Mouse (Mus musculus) hindbrain, embryonic 16.5 days (tissue): Measurements from ENCODE around the gene Chchd3. TPM values are rescaled to one million over a fixed set of nuclear protein-coding genes. Genes with fewer than 3 reads are reported as not detected.

Experiments used
- ATAC-seq: fragments of 200-750 bp; cut with Nextera tagmentation; 2 replicates; pipeline ENCODE4 v1.8.0; 2017; ENCODE audit warnings: moderate TSS enrichment, moderate library complexity
- H3K27ac ChIP-seq: fragments of 300-500 bp; sonication (generic); 2 replicates; pipeline ENCODE4 v1.5.1; 2014; ENCODE audit warnings: low read depth, mild to moderate bottlenecking, control low read depth, low read length, moderate library complexity
- H3K27me3 ChIP-seq: fragments of 300-500 bp; sonication (generic); replicated peaks from 2 replicates; pipeline ENCODE4 v1.6.1; 2014; ENCODE audit warnings: low read length; ENCODE audit not compliant: control insufficient read depth, insufficient read depth
- H3K36me3 ChIP-seq: fragments of 300-500 bp; sonication (generic); 2 replicates; pipeline ENCODE4 v1.6.1; 2014; ENCODE audit warnings: mild to moderate bottlenecking, low read length, moderate library complexity, mixed read lengths; ENCODE audit not compliant: control insufficient read depth, insufficient read depth
- H3K4me1 ChIP-seq: fragments of 300-500 bp; sonication (generic); 2 replicates; pipeline ENCODE4 v1.6.1; 2014; ENCODE audit warnings: low read depth, low read length; ENCODE audit not compliant: control insufficient read depth, insufficient read depth
- H3K4me2 ChIP-seq: fragments of 300-500 bp; sonication (generic); 2 replicates; pipeline ENCODE4 v1.6.1; 2014; ENCODE audit warnings: mild to moderate bottlenecking, low read length, control low read depth, moderate library complexity
- H3K4me3 ChIP-seq: fragments of 300-500 bp; sonication (generic); 2 replicates; pipeline ENCODE4 v1.5.1; 2014; ENCODE audit warnings: mild to moderate bottlenecking, low read length, control low read depth, moderate library complexity
- H3K9ac ChIP-seq: fragments of 300-500 bp; sonication (generic); 2 replicates; pipeline ENCODE4 v1.6.1; 2014; ENCODE audit warnings: low read depth, mild to moderate bottlenecking, control low read depth, low read length, moderate library complexity
- H3K9me3 ChIP-seq: fragments of 300-500 bp; sonication (generic); 2 replicates; pipeline ENCODE4 v1.6.1; 2014; ENCODE audit warnings: mild to moderate bottlenecking, low read length, moderate library complexity; ENCODE audit not compliant: control insufficient read depth
- WGBS: fragments of 180-500 bp; shearing (Covaris S2); extraction: QIAGEN DNeasy Blood & Tissue Kit; methylation state at CpG from one replicate; pipeline ENCODE4 v1.1.7; 2014; 5-methylcytosine and 5-hydroxymethylcytosine counted together
- polyA plus RNA-seq: library from polyadenylated mRNA; unstranded; fragments of >200 nt; fragmentation: Nextera tagmentation; extraction: Ambion mirVana; gene quantifications from 2 replicates; pipeline ENCODE4 v1.2.1, GENCODE M21; 2015

Gene Chchd3
- polyA plus RNA-seq, 1 experiment from 2014 or later, result 124 TPM

DNA sequence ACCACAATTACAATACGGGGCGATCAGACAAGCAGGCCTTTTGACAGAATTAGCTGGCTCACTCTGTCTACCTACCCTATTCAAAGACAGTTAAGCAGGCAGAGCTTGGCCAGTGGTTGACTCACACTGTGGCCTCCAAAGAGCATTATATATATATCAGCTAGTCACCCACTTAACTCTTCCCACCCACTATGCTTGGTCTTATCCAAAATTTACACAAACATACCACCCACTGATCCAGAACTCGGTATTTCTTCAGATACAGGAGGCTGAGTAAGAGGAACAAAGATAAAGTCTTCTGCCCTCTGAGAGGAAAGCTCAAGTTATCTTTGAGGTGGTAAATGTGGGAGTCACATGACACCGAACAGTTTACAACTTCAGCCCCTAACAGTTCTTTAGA lies 4.4 kb downstream of the Chchd3 start:
- 93% methylated on average over 4 of the region's 4 CpGs for WGBS

DNA sequence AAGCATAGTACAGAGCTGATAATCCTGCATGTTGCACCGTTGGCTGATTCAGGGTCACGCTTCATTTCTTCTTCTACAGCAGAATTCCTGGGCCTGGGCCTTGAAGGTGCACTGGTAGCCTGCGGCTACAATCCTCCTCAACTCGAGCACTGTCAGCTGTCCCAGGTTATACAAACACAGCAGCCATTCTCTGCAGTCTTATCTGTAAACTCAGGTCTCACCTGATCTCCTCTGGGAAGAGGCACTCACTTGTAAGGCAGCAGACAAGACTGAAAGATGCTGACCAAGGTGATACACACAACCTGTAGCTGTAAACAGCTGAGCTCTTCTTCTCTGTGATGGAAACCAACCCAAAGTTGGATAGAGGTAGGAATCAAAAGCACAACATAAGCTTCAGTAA lies 5.1 kb downstream of the Chchd3 start:
- no peak for ATAC-seq
- no peak overlapping the region for H3K9ac ChIP-seq
- H3K27me3 ChIP-seq, result no peaks in the 10 kb centered on the region
- no peak overlapping the region for H3K4me3 ChIP-seq
- no peak overlapping the region for H3K4me2 ChIP-seq
- WGBS, result 97% methylated on average over 4 of the region's 4 CpGs
- peaks cover 4% of the 10 kb centered on the region for H3K4me1 ChIP-seq
- H3K27ac ChIP-seq, result no peak overlapping the region
- no peaks in the 10 kb centered on the region for H3K9me3 ChIP-seq
- H3K36me3 ChIP-seq, result no peaks in the 10 kb centered on the region; the same call in 1 of the 2 replicates

More for the DNA sequence above, 4.4 kb downstream of the Chchd3 start:
- Histone ChIP-seq H3K36me3 (no peaks in the 10 kb centered on the region; the same call in 1 of the 2 replicates), H3K27me3 (no peaks in the 10 kb centered on the region), H3K27ac (no peak overlapping the region), H3K4me3 (no peak overlapping the region), H3K4me2 (no peak overlapping the region), H3K9me3 (no peaks in the 10 kb centered on the region), H3K9ac (no peak overlapping the region), H3K4me1 (peaks cover 4% of the 10 kb centered on the region)
- ATAC-seq, result no peak

DNA sequence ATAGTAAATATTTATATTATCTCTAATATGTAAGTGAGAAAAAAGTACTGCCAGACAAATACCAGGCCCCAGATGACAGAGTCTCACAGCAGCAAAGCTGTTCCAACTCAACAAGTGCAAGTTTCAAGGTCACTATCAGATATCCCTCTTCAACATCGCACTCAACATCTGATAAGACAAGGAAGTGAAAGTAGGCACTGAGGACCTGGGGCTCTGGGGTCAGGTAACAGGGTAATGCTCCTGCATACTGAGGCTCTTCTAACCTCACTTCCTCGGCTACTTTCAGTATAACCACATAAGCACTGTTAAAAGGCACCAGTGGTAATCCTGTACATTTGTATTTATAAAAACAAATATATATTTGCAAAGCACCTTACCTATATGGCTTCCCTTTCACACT lies 8.4 kb downstream of the Chchd3 start:
- WGBS, result 86% methylated on average over 2 of the region's 2 CpGs
- Histone ChIP-seq H3K9ac (no peak overlapping the region), H3K27me3 (no peaks in the 10 kb centered on the region), H3K27ac (no peak overlapping the region), H3K4me2 (no peak overlapping the region), H3K36me3 (peaks cover 2% of the 10 kb centered on the region; the same call in 1 of the 2 replicates), H3K9me3 (no peaks in the 10 kb centered on the region), H3K4me3 (no peak overlapping the region), H3K4me1 (no peaks in the 10 kb centered on the region)
- no peak for ATAC-seq

DNA sequence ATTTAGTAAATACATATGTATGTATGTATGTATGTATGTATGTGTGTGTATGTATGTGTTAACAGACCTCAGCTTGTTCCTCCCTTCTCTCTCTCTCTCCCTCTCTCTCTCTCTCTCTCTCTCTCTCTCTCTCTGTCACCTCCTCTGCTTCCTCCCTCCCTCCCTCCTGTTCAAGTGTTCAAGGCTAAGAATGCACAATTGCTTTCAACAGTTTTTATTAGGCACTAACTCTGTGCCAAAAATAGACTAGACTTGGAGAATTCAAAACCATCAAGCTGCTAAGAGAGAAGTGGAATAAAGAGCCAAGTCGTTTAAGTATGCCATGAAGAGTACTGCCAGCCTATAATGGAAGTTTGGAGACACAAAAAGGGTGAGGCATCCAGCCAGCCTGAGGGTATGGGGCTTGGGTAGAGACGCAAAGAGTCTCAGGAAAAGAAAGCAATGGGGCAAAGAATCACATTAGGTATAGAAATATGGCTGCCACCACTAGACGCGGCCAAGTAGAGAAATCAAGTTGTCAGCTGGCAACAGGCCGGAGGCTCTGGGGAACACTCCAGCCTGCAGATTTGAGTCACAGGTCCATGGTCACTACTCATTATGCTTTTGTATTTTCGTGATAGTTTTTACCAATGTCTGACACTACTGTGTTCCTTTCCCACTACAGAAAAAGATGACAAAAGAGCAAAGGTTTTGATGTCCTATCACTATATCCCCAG lies 10.2 kb downstream of the Chchd3 start:
- no peaks in the 10 kb centered on the region for H3K4me1 ChIP-seq
- H3K9ac ChIP-seq, result no peak overlapping the region
- no peak overlapping the region for H3K27ac ChIP-seq
- H3K9me3 ChIP-seq, result no peaks in the 10 kb centered on the region
- ATAC-seq, result 0 out of 2 replicates have a peak, but pooled peaks have one; percentile 30
- no peak overlapping the region for H3K4me3 ChIP-seq
- H3K27me3 ChIP-seq, result no peaks in the 10 kb centered on the region
- peaks cover 2% of the 10 kb centered on the region; the same call in 1 of the 2 replicates for H3K36me3 ChIP-seq
- 84% methylated on average over 6 of the region's 6 CpGs for WGBS
- no peak overlapping the region for H3K4me2 ChIP-seq

DNA sequence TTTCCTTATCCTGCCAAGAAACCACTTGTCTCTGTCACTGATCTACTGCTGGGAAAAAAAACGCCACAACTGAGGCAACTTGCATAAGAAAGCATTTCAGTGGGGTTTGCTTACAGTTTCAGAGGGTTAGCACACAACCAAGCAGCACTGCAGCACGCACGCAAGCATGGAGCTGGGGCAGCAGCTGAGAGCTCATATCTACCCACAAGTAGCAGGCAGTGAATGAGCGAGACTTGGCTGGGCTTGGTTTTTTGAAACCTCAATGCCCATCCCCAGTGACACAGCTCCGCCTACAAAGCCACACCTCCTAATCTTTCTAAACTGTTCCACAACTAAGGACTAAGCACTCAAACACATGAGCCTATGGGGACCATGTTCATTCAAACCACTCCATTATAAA lies 16.6 kb downstream of the Chchd3 start:
- H3K27ac ChIP-seq, result no peak overlapping the region
- H3K27me3 ChIP-seq, result no peaks in the 10 kb centered on the region
- H3K4me2 ChIP-seq, result no peak overlapping the region
- no peaks in the 10 kb centered on the region for H3K4me1 ChIP-seq
- peaks cover 15% of the 10 kb centered on the region for H3K36me3 ChIP-seq
- WGBS, result 88% methylated on average over 5 of the region's 5 CpGs
- no peak for ATAC-seq
- no peak overlapping the region for H3K4me3 ChIP-seq
- H3K9ac ChIP-seq, result no peak overlapping the region
- H3K9me3 ChIP-seq, result no peaks in the 10 kb centered on the region

DNA sequence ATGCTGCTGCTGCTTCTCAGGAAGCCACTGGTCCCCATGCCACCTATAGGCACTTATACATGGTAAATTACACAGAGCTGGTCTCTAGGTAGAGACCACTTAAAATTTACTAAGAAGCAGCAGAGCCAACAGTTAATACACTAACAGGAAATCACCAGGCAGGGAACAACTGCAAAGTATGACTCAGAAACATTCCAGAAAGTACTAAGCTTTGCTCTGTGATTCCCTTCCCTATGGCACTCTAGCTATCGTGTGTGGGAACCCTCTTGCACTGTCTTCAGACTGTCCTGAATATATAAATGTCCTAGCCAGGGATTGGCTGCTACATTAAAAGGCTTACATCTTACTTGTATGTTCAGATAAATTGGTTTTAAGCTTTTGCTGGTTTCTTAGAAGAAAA lies 17.2 kb downstream of the Chchd3 start:
- H3K9ac ChIP-seq, result no peak overlapping the region
- H3K36me3 ChIP-seq, result peaks cover 13% of the 10 kb centered on the region
- H3K27ac ChIP-seq, result no peak overlapping the region
- 71% methylated on average over 1 of the region's 1 CpGs for whole genome bisulfite sequencing
- H3K27me3 ChIP-seq, result no peaks in the 10 kb centered on the region
- no peaks in the 10 kb centered on the region for H3K4me1 ChIP-seq
- no peaks in the 10 kb centered on the region for H3K9me3 ChIP-seq
- ATAC-seq, result no peak
- no peak overlapping the region for H3K4me2 ChIP-seq
- no peak overlapping the region for H3K4me3 ChIP-seq

DNA sequence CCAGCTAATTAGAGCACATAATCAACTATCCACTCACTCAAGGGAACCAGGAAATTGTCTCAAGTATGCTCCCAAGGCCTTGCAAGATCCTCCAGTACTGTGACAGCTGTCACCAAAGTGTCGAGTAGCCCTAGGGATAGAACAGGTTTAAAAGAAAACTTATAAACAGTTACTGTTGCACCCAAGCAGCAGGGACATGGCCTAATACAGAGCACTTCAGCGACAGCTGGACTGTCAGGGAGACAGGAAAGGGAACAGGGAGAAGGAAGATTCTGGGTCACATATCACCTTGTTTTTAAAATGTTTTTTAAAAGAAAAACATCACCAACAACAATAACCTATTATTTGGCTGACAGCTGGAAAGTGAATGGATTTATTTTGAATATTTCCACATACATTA lies 18.1 kb downstream of the Chchd3 start:
- Histone ChIP-seq H3K4me3 (no peak overlapping the region), H3K27ac (no peak overlapping the region), H3K27me3 (no peaks in the 10 kb centered on the region), H3K4me2 (no peak overlapping the region), H3K4me1 (no peaks in the 10 kb centered on the region), H3K36me3 (peaks cover 13% of the 10 kb centered on the region), H3K9me3 (no peaks in the 10 kb centered on the region), H3K9ac (no peak overlapping the region)
- no peak for ATAC-seq
- 89% methylated on average over 2 of the region's 2 CpGs for WGBS

DNA sequence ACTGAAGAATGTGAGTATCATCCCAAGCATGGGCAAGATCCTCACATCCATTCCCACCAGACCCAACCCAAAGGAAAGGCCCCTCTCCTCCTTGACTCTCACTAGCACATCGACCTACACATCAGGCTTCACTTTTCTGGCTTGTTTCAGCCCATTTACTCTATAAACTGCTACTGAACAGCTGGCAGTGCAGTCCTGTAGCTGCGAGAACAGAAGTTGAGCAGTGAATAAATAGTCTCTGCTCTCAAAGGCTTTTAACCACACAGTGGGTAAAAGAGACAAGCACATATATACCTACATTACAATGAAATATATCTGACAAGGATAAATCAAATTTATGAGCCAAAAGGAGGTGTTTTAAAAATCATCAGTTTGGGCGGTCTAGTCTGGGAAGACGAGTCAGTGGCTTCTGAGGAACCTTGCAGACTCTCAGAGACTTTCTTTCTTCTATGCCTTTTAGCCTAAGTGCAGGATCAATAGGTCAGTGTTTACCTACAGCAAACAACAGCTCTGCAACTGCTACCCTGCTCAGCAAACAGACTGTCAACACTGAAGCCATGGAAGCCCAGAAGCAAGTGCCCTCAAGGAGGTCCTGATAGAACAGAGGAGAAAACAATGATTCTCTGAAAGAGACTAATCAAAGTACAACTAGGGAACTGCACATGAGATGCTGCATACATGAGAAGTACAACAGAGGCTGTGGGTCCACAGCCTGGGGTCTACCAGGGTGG lies 19.5 kb downstream of the Chchd3 start:
- no peak overlapping the region for H3K4me3 ChIP-seq
- no peaks in the 10 kb centered on the region for H3K4me1 ChIP-seq
- no peak overlapping the region for H3K27ac ChIP-seq
- H3K9ac ChIP-seq, result no peak overlapping the region
- H3K9me3 ChIP-seq, result no peaks in the 10 kb centered on the region
- no peak for ATAC-seq
- H3K36me3 ChIP-seq, result peaks cover 13% of the 10 kb centered on the region
- WGBS, result 96% methylated on average over 4 of the region's 4 CpGs
- H3K4me2 ChIP-seq, result no peak overlapping the region
- no peaks in the 10 kb centered on the region for H3K27me3 ChIP-seq

DNA sequence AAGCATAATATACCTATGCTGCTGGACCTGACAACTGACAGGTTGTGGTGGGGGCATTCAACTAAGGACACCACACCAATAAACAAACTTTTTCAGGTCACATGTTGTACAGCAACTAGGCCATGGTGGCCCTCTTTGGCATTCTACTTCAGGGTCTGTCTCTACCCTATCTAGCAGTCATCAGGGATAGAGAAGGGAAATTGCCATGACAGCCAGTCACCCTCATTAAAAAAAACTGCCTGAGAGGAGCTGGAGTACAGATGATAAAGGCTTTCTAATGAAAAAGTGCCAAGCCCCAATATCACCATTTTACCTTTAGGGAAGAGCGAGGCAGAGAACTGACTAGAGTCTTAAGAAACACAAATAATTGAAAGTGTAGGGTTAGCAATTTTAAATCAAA lies 27.5 kb downstream of the Chchd3 start:
- H3K9ac ChIP-seq, result no peak overlapping the region
- no peak overlapping the region for H3K4me3 ChIP-seq
- ATAC-seq, result no peak
- no peaks in the 10 kb centered on the region for H3K36me3 ChIP-seq
- no peaks in the 10 kb centered on the region for H3K4me1 ChIP-seq
- no peak overlapping the region for H3K27ac ChIP-seq
- H3K9me3 ChIP-seq, result no peaks in the 10 kb centered on the region
- no peaks in the 10 kb centered on the region for H3K27me3 ChIP-seq
- H3K4me2 ChIP-seq, result no peak overlapping the region
- 98% methylated on average over 1 of the region's 1 CpGs for WGBS
